Mouse (Mus musculus) gastrocnemius, adult 8-10 months (tissue): ENCODE measurements around the gene Myo16. TPM values are rescaled to one million over a fixed set of nuclear protein-coding genes. Genes with fewer than 3 reads are reported as not detected.

Source experiments
- DNase-seq, 2 experiments: peaks; one replicate each; pipeline ENCODE4 v3.0.0; 2022; ENCODE audit warnings: low spot score in 2 of 2
- total RNA-seq, 4 experiments: library from RNA; stranded (reverse); gene quantifications; 2 replicates each; pipeline ENCODE4 v1.2.4; 2022

Gene Myo16
- total RNA-seq, 4 experiments from 2014 or later: 0.04 to 0.17 TPM; not detected in 2

GRCm38 (mm10) chr8:10468490-10468889, 314.8 kb downstream of the Myo16 start:
- no peak for DNase-seq

GRCm38 (mm10) chr8:10469658-10470057, 315.9 kb downstream of the Myo16 start:
- DNase-seq: no peak

DNA sequence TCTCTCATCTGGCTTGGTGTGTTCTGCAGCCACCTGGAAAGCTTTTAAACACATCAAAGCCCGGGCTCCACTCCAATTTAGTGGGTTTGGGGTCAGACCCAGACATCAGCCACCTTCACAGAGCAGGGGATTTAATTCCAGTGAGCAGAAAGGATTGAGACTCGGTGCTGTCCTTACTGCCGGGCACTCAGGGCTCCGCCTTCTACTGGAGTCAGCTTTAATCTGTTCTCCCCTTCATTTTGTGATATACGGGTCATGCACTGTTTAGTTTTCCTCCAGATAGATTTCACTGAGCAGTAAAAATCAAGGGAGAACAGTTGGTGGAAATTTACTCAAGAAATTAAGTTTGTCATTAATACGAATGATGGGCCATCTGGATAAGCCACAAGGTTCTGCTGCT, 316.6 kb downstream of the Myo16 start:
- no peak for DNase-seq

GRCm38 (mm10) chr8:10472371-10472770, 318.7 kb downstream of the Myo16 start:
- no peak for DNase-seq

- DNase-seq: no peak
Observed at GRCm38 (mm10) chr8:10474446-10474845, 320.7 kb downstream of the Myo16 start.

DNA sequence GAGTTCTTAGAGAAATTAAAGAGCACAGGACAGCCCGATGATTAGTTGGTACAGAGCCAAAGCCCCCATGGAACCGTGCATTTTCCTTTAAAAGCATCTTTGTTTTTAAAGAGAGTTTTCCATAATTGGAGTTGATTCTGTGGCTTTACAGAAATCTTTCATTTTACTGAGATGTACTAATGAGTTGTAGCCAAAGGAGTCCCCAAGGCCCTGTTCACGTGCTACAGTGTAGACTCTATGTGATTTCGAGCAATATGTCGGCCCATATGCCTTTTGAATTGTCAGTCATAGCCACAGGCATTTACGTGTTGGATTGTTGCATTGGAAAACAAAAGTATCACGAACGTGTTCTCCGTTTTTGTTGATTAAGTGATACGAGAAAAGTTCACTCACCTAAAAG, 325.3 kb downstream of the Myo16 start:
- DNase-seq: no peak

GRCm38 (mm10) chr8:10480850-10481249, 327.1 kb downstream of the Myo16 start:
- no peak for DNase-seq

GRCm38 (mm10) chr8:10482064-10482463, 328.4 kb downstream of the Myo16 start:
- no peak for DNase-seq

DNA sequence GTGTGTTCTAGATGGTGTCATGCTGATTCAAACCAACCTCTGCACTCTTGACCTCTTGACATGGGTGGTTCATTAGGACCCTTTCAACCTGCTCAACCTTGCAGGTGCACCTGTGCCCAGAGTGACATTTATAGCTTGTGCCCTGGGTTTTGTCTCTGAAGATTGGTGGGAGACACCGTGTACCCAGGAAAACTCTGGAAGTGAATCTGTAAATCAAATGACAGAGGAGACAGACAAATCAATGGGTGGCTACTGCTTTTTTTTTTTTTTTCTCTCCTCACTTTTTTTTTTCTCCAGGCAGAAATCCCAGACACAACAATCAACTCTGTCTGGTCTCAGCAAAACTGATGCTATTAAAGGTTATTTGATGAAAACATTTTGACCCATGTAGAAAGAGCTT, 329.2 kb downstream of the Myo16 start:
- DNase-seq: no peak

DNA sequence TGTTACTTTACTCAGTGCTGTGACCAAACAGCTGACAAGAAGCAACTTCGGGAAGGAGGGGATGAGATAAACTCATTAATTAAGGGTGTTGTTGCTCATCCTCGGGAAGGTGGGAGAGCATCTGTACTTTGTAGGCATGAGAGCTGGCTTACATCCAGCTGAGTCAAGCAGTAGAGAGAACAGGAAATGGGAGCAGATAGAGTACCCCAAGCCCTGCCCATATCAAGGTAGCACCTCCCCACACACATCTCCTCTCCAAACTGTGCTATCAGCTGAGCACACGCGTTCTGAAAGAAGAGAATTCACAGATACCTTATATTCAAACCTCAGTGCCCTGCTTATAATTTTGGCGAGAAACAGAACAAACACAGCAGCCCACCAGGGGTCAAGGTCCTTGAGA, 330.1 kb downstream of the Myo16 start:
- DNase-seq: no peak

DNA sequence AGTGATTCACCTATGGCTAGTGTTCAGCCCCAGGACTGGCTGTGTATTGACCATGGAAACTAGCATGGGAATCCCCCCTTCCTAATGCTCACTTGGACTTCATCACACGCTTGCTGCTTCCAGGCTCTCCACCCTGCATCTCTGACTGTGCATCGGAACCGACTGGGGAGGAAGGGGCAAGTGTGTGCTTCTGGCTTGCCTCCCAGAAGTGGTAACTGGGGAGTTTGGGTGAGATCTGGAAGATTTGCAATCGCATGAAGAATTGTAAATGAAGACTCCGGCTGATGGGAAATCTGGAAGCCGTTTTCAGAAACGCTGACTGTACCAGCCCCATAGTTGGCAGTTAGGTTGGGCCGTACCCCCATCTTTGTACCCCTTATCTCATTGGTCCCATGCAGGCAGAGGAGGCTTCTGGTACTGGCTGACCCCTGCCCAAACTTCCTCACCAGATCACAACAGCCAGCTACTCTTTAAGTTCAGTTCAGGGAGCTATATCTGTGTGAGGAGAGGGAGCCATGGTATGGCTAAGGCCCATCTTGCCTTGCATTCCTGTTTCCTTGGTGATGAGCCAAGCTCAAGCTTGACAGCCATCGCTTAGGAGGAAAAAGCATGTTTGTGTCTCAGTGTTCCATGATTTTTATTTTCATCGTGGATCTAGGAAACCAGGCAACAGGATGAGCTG, 336.2 kb downstream of the Myo16 start:
- DNase-seq: no peak

DNA sequence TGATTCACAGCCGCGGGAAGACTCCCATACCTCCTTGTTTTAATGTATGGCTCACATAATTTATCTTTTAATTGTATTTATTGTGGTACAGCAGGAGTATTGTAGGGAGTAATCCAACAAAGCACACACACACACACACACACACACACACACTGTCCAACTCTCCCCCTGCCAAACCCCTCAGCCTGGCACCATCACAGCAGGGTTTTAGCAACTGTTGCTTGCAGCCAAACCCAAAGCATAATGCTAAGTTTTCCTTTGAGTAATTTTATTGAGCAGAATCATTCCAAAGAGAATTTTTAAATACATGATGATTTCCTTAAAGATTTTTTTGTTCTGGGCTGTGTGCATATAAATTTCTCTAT, 336.7 kb downstream of the Myo16 start:
- DNase-seq: no peak

DNA sequence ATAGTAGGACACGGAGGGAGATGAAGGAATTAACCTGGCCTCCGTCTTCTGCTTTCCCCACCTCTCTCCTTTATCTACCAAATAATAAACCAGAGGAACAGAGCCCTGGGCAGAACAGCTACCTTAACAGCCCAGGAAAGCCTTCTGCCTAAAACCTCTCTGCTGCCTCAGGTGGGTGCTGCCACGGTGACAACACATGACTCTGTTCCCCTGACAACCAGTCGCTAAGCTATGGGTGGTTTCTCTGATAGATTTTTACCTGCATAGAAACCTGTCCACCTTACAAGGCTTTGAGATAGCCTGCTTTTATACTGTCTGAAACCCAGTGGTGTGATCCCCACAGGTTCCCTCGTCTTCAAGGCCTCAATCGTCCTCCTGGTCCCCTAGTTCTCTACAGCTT, 337.2 kb downstream of the Myo16 start:
- no peak for DNase-seq

DNA sequence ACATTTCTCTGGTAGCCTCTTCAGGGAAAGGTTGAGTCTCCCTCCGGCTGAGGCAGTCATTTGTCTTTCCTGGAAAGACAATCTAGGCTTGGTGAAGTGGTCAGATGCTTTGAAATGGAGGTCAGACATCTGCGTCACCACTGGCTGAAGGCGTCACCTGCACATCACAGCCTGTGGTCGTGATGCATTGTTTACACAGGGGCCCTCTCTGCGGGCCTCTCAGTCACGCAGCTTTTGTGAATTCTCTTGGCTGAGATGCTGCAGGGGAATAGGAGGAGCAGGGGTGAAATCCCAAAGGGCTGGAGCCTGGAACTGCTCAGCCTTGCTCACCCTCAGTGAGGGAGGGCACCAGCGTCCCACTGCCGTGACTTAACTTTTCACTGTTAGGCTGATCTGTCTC, 346.1 kb downstream of the Myo16 start:
- no peak for DNase-seq

- DNase-seq: no peak
Observed at GRCm38 (mm10) chr8:10500465-10500864, 346.8 kb downstream of the Myo16 start.

GRCm38 (mm10) chr8:10501750-10502149, 348.0 kb downstream of the Myo16 start:
- DNase-seq: no peak

- no peak for DNase-seq
Observed at GRCm38 (mm10) chr8:10512105-10512504, 358.4 kb downstream of the Myo16 start.

- no peak for DNase-seq
Observed at GRCm38 (mm10) chr8:10517381-10517780, 363.7 kb downstream of the Myo16 start.

- no peak for DNase-seq
Observed at GRCm38 (mm10) chr8:10519276-10519675, 365.6 kb downstream of the Myo16 start.

- no peak for DNase-seq
Observed at GRCm38 (mm10) chr8:10521463-10521862, 367.8 kb downstream of the Myo16 start.

DNA sequence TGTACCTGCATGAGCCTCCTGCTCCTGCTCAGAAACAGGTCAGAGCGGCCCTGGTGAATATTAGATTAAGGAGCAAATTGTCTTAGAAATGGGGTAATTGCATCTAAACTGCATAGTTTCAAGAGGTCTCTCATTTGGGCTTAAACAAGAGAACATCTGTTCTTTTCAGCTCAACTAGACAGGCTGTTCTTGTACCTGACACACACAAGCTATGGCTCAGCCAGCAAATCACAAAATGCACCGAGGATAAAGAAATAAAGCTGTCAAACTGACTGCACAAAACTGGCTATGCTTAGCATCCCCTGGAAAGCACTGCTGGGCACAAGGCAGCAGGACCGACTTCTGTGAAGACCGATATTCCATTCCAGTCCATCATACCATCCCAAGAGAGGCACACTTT, 372.0 kb downstream of the Myo16 start:
- DNase-seq: no peak

DNA sequence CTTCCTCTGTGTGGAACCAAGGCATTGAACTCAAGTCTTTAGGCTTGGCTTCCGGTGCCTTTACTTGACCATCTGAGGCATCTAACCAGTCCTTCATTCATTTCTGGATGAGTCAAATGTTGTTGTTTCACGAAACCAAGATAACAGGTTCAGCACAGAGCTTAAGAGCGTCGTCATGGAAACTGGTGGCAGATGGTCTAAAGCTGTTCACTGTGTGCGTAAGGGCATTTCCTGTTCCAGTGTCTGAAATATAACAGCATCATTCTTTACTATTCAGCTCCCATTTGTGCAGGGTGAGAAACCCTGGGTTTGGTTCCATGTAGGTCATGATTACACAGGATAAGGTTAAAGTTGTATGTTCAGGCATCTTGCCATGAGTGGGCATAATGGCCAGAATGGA, 372.9 kb downstream of the Myo16 start:
- DNase-seq: no peak

GRCm38 (mm10) chr8:10534619-10535286, 381.0 kb downstream of the Myo16 start:
- no peak for DNase-seq
